Mouse (Mus musculus) left cerebral cortex, adult 2 months (tissue): ENCODE measurements around the gene St6galnac3. TPM values are rescaled to one million over a fixed set of nuclear protein-coding genes. Genes with fewer than 3 reads are reported as not detected.

ENCODE experiments used
- DNase-seq, 2 experiments: peaks; one replicate each; pipeline ENCODE4 v3.0.0; 2021 to 2022; ENCODE audit warnings: low spot score in 2 of 2, mixed read lengths in 1 of 2; ENCODE audit errors: extremely low spot score in 1 of 2
- H3K27ac ChIP-seq: fragments of 200-600 bp; 2 replicates; pipeline ENCODE4 v1.8.1; 2022
- H3K4me3 ChIP-seq: fragments of 200-600 bp; 2 replicates; pipeline ENCODE4 v1.8.1; 2022
- CTCF ChIP-seq: fragments of 200-600 bp; IDR thresholded peaks from 2 replicates; pipeline ENCODE4 v1.8.1; 2022; ENCODE audit warnings: antibody characterized with exemption, mild to moderate bottlenecking, moderate library complexity
- intact Hi-C: fragments of 180-260 bp; cut with DNase I; formaldehyde crosslinking; loops from one replicate; pipeline ENCODE4 v1.15.1; 2025
- total RNA-seq, 2 experiments: library from RNA; stranded (reverse); gene quantifications; 2 replicates each; pipeline ENCODE4 v1.2.3; 2021

The St6galnac3 gene
- total RNA-seq, 2 experiments from 2014 or later = 17.1 to 18.8 TPM

- no peak for TF ChIP-seq CTCF
- no peak for DNase-seq
- no peak overlapping the region for H3K4me3 ChIP-seq
- no peak overlapping the region for H3K27ac ChIP-seq
- intact Hi-C loops = no loop called here
Observed at GRCm38 (mm10) chr3:153359966-153360365, 365.0 kb downstream of the St6galnac3 start.

DNA sequence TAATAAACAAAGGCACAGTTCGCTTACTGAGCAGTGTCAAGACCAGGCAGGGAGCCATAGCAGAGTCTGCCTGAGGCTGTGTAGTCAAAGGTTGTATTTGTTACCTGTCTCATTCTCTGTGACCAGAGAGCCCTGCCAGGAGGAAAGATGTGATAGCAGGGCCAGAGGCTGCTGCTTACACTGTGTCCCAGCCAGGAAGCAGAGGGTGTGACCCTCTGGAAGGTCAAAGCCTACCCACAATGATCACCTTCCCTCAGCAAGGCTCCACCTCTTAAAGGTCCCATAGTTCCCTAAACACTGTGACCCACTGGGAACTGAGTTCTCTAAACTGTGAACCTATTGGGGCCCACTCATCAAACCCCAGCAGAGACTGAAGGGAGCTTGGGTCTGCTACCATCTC is 368.9 kb downstream of the St6galnac3 start:
- DNase-seq = no peak
- intact Hi-C loops = no loop called here
- TF ChIP-seq CTCF = no peak
- Histone ChIP-seq H3K27ac (no peak overlapping the region), H3K4me3 (no peak overlapping the region)

GRCm38 (mm10) chr3:153354988-153355297 is 370.0 kb downstream of the St6galnac3 start:
- DNase-seq = no peak
- Histone ChIP-seq H3K27ac (no peak overlapping the region), H3K4me3 (no peak overlapping the region)
- intact Hi-C loops = no loop called here
- no peak for TF ChIP-seq CTCF

- Histone ChIP-seq H3K27ac (no peak overlapping the region), H3K4me3 (no peak overlapping the region)
- no peak for DNase-seq
- TF ChIP-seq CTCF = no peak
- intact Hi-C loops = no loop called here
Observed at GRCm38 (mm10) chr3:153354186-153354987, 370.6 kb downstream of the St6galnac3 start.

- intact Hi-C loops = no loop called here
- no peak for DNase-seq
- H3K27ac ChIP-seq = no peak overlapping the region
- TF ChIP-seq CTCF = no peak
- no peak overlapping the region for H3K4me3 ChIP-seq
Observed at GRCm38 (mm10) chr3:153353313-153354103, 371.5 kb downstream of the St6galnac3 start.

- TF ChIP-seq CTCF = no peak
- no peak overlapping the region for H3K27ac ChIP-seq
- intact Hi-C loops = loop anchor here (10.0 kb wide), 1 partner anchor 305 kb away; no protein-coding TSS in a partner anchor
- no peak overlapping the region for H3K4me3 ChIP-seq
- DNase-seq = no peak
Observed at GRCm38 (mm10) chr3:153349981-153350380, 375.0 kb downstream of the St6galnac3 start.

DNA sequence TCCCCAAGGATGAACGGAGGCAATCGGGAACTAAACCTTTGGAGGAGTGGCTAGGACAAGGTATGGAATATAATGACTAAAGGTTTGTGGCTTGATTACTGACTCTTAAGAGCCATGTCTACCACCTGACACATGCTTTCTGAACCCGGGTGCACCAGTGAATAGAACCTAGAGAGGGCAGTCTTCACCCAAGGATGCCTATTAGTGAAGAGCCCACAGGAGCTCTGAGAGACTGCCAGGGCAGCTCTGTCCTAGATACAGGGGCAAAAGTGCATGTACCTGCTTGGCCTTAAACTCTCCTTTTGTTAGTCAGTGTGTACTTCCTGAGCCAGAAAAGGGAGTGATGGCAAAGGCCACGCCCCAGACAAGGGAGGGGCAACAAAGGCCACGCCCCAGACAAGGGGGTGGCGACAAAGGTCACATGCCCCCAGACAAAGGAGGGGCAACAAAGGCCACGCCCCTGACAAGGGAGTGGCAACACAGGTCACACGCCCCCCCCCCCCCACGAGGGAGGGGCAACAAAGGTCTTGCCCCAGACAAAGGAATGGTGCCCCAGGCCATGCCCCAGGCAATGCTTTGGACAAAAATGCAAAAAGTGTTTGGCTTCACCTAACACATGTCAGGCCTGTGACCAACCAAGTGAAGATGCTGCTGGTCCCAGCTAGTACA is 376.0 kb downstream of the St6galnac3 start:
- intact Hi-C loops = loop anchor here (10.0 kb wide), 1 partner anchor 306 kb away; no protein-coding TSS in a partner anchor
- no peak for DNase-seq
- Histone ChIP-seq H3K27ac (no peak overlapping the region), H3K4me3 (no peak overlapping the region)
- no peak; the same call in none of the 2 replicates for TF ChIP-seq CTCF

GRCm38 (mm10) chr3:153344979-153345378 is 380.0 kb downstream of the St6galnac3 start:
- DNase-seq = no peak
- intact Hi-C loops = loop anchor here (10.0 kb wide), 1 partner anchor 310 kb away; no protein-coding TSS in a partner anchor

DNA sequence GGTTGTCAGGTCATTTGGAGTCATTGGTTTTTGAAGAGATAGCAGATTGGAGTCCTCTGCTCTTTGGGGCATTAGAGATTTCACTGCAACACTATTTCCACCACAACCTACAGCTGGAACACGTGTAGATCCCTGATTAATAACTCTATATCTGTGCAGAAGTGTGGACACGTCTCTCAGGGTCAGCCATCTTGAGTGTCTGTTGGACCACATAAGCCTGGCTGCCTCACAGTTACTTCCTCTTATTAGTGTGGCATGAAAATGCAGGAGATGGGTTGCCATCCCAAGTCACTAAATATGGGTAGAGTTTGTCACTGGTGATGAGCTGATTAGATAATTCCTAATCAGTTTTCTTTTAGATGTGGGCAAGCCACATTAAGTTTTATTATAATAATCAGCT is 385.0 kb downstream of the St6galnac3 start:
- no peak for DNase-seq
- H3K27ac ChIP-seq = no peak overlapping the region
- intact Hi-C loops = loop anchor here (5.0 to 10.0 kb wide), 2 partner anchors 315 to 358 kb away; partner anchors contain the start of gene St6galnac5
- no peak for TF ChIP-seq CTCF
- H3K4me3 ChIP-seq = no peak overlapping the region

More at GRCm38 (mm10) chr3:153344979-153345378, 380.0 kb downstream of the St6galnac3 start:
- TF ChIP-seq CTCF = no peak
- Histone ChIP-seq H3K27ac (no peak overlapping the region), H3K4me3 (no peak overlapping the region)

DNA sequence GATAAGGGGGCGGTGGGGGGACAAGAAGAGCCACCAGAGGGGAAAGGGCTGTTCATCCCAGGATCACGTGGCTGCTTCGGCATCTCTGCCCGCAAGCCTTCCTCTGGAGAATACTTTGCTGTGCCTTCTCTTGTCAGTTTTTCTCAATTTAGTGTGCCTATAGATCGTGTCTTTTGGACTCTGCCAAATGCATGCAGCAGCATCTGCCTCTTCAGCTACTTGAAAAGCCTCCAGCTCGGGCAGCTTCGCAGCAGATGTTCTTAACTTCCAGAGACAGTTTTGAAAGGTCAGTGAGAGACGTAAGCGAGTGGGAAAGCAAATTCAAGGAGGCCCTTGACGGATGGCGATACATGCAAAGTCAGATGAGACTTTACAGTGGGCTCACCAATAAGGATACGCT is 385.9 kb downstream of the St6galnac3 start:
- Histone ChIP-seq H3K4me3 (no peak overlapping the region), H3K27ac (peak overlapping the region; percentile 44; the same call in 1 of the 2 replicates)
- DNase-seq = no peak
- no peak for TF ChIP-seq CTCF
- intact Hi-C loops = loop anchor here (5.0 kb wide), 1 partner anchor 357 kb away; the partner anchor contains the start of gene St6galnac5

DNA sequence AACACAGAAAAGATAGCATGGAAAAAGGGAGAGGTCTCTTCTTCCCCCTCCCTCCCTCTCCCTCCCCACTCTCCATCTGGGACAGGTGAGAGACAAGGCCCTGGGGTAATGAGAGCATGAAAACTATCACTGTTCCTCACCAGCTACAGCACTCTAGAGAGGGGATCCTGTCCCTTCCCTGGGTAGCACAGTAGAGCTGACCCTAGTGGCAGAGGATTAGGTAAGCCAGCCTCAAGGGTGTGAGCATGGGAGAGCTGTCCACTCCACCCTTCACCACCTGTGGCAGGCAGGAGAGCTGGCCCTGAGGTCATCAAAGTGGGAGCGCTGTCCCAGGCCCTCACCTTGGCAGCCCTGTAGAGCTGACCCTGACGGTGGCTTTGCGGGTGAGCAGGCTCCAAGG is 387.2 kb downstream of the St6galnac3 start:
- peak overlapping the region; percentile 3; the same call in 1 of the 2 replicates for H3K27ac ChIP-seq
- no peak for TF ChIP-seq CTCF
- intact Hi-C loops = loop anchor here (5.0 kb wide), 1 partner anchor 355 kb away; the partner anchor contains the start of gene St6galnac5
- no peak for DNase-seq
- H3K4me3 ChIP-seq = no peak overlapping the region
